Mouse (Mus musculus): ENCODE data around the gene Pgr. TPM values are rescaled to one million over a fixed set of nuclear protein-coding genes. Genes with fewer than 3 reads are reported as not detected.

Gene Pgr
- total RNA-seq (2023) = not detected

GRCm38 (mm10) chr9:8899616-8900202 is at the start of gene Pgr:
Pgr (plus strand) TSS chr9:8899833.

GRCm38 (mm10) chr9:8971491-8971890 is 71.9 kb downstream of the Pgr start, which contains the start of gene Gm16485:
Gm16485 (plus strand) TSS chr9:8971791.

Other genes with a start within 250 kb of the Pgr start
- gene Gm16485, start 72.0 kb downstream of the Pgr start, total RNA-seq (2023) = not detected